Mouse (Mus musculus) forebrain, embryonic 16.5 days (tissue): ENCODE measurements around the gene Copz1. TPM values are rescaled to one million over a fixed set of nuclear protein-coding genes. Genes with fewer than 3 reads are reported as not detected.

Experiments used
- ATAC-seq: fragments of 200-750 bp; cut with Nextera tagmentation; 2 replicates; pipeline ENCODE4 v1.8.0; 2017; ENCODE audit warnings: mild to moderate bottlenecking, moderate library complexity
- H3K27ac ChIP-seq: fragments of 300-500 bp; sonication (generic); 2 replicates; pipeline ENCODE4 v1.5.1; 2014; ENCODE audit warnings: low read length, control low read depth
- H3K27me3 ChIP-seq: fragments of 300-500 bp; sonication (generic); replicated peaks from 2 replicates; pipeline ENCODE4 v1.6.1; 2014; ENCODE audit warnings: low read length; ENCODE audit not compliant: control insufficient read depth, insufficient read depth
- H3K36me3 ChIP-seq: fragments of 300-500 bp; sonication (generic); 2 replicates; pipeline ENCODE4 v1.6.1; 2014; ENCODE audit not compliant: control insufficient read depth, insufficient read depth
- H3K4me1 ChIP-seq: fragments of 300-500 bp; sonication (generic); replicated peaks from 2 replicates; pipeline ENCODE4 v1.6.1; 2014; ENCODE audit warnings: low read length; ENCODE audit not compliant: control insufficient read depth, insufficient read depth
- H3K4me2 ChIP-seq: fragments of 300-500 bp; sonication (generic); 2 replicates; pipeline ENCODE4 v1.6.1; 2014; ENCODE audit warnings: mild to moderate bottlenecking, low read length, control low read depth
- H3K4me3 ChIP-seq: fragments of 300-500 bp; sonication (generic); replicated peaks from 2 replicates; pipeline ENCODE4 v1.5.1; 2014; ENCODE audit warnings: mild to moderate bottlenecking, low read length, control low read depth
- H3K9ac ChIP-seq: fragments of 300-500 bp; sonication (generic); replicated peaks from 2 replicates; pipeline ENCODE4 v1.6.1; 2014; ENCODE audit warnings: low read depth, low read length, control low read depth
- H3K9me3 ChIP-seq: fragments of 300-500 bp; sonication (generic); 2 replicates; pipeline ENCODE4 v1.6.1; 2016; ENCODE audit warnings: low read length; ENCODE audit not compliant: control insufficient read depth
- WGBS: fragments of 180-500 bp; shearing (Covaris S2); extraction: QIAGEN DNeasy Blood & Tissue Kit; methylation state at CpG from one replicate; pipeline ENCODE4 v1.1.7; 2014; 5-methylcytosine and 5-hydroxymethylcytosine counted together
- polyA plus RNA-seq: library from polyadenylated mRNA; unstranded; fragments of >200 nt; fragmentation: Nextera tagmentation; extraction: Ambion mirVana; gene quantifications from 2 replicates; pipeline ENCODE4 v1.2.1, GENCODE M21; 2015

The Copz1 gene
- polyA plus RNA-seq, 1 experiment from 2014 or later: 221 TPM

- H3K27ac ChIP-seq: no peak overlapping the region
Observed at GRCm38 (mm10) chr15:103339166-103339960, 66.8 kb downstream of the Copz1 start.

GRCm38 (mm10) chr15:103339961-103340337 is 67.4 kb downstream of the Copz1 start, which contains the start of gene Zfp385a:
Zfp385a (minus strand) TSS chr15:103340093.
- under 1% methylated on average over 25 of the region's 26 CpGs for WGBS
- Histone ChIP-seq H3K27ac (no peak within 1 kb of the TSS), H3K4me3 (peak within 1 kb of the TSS; percentile 52), H3K4me2 (peak within 1 kb of the TSS; percentile 67), H3K27me3 (peaks cover 14% of the 10 kb centered on the region), H3K36me3 (no peaks in the 10 kb centered on the region), H3K9me3 (no peaks in the 10 kb centered on the region), H3K9ac (peak within 1 kb of the TSS; percentile 50), H3K4me1 (peaks cover 10% of the 10 kb centered on the region)
- peak; percentile 68 for ATAC-seq

More at GRCm38 (mm10) chr15:103339166-103339960, 66.8 kb downstream of the Copz1 start:
- 12% methylated on average over 30 of the region's 31 CpGs for WGBS
- H3K4me1 ChIP-seq: peaks cover 10% of the 10 kb centered on the region
- ATAC-seq: peak; percentile 39
- H3K4me3 ChIP-seq: peak overlapping the region; percentile 52
- H3K9me3 ChIP-seq: no peaks in the 10 kb centered on the region
- peaks cover 14% of the 10 kb centered on the region for H3K27me3 ChIP-seq
- peak overlapping the region; percentile 67 for H3K4me2 ChIP-seq
- peak overlapping the region; percentile 50 for H3K9ac ChIP-seq
- no peaks in the 10 kb centered on the region for H3K36me3 ChIP-seq

- no peak for ATAC-seq
- Histone ChIP-seq H3K9me3 (no peaks in the 10 kb centered on the region), H3K4me1 (peaks cover 10% of the 10 kb centered on the region), H3K27ac (no peak overlapping the region), H3K4me2 (no peak overlapping the region), H3K27me3 (peaks cover 14% of the 10 kb centered on the region), H3K9ac (no peak overlapping the region), H3K4me3 (no peak overlapping the region), H3K36me3 (no peaks in the 10 kb centered on the region)
- WGBS: 21% methylated on average over 4 of the region's 4 CpGs
Observed at GRCm38 (mm10) chr15:103340786-103341185, 68.3 kb downstream of the Copz1 start.

- Histone ChIP-seq H3K4me1 (peaks cover 10% of the 10 kb centered on the region), H3K4me3 (no peak overlapping the region), H3K27ac (no peak overlapping the region), H3K27me3 (peaks cover 14% of the 10 kb centered on the region), H3K4me2 (no peak overlapping the region), H3K9me3 (no peaks in the 10 kb centered on the region), H3K36me3 (no peaks in the 10 kb centered on the region), H3K9ac (no peak overlapping the region; the same call in 1 of the 2 replicates)
- no peak for ATAC-seq
- WGBS: 40% methylated on average over 8 of the region's 8 CpGs
Observed at GRCm38 (mm10) chr15:103341547-103341946, 69.0 kb downstream of the Copz1 start.

- Histone ChIP-seq H3K27me3 (peaks cover 14% of the 10 kb centered on the region), H3K4me1 (peaks cover 10% of the 10 kb centered on the region), H3K4me2 (no peak overlapping the region), H3K36me3 (no peaks in the 10 kb centered on the region), H3K9me3 (no peaks in the 10 kb centered on the region), H3K9ac (no peak overlapping the region), H3K27ac (no peak overlapping the region), H3K4me3 (no peak overlapping the region)
- WGBS: 11% methylated on average over 4 of the region's 4 CpGs
- no peak for ATAC-seq
Observed at GRCm38 (mm10) chr15:103342415-103342814, 69.9 kb downstream of the Copz1 start.

- WGBS: 84% methylated on average over 2 of the region's 3 CpGs
- H3K9ac ChIP-seq: no peak overlapping the region
Observed at GRCm38 (mm10) chr15:103343008-103343407, 70.5 kb downstream of the Copz1 start.

GRCm38 (mm10) chr15:103343556-103343955 is 71.0 kb downstream of the Copz1 start:
- H3K9me3 ChIP-seq: no peaks in the 10 kb centered on the region
- no peak for ATAC-seq
- H3K9ac ChIP-seq: no peak overlapping the region
- H3K4me1 ChIP-seq: peaks cover 10% of the 10 kb centered on the region
- H3K4me3 ChIP-seq: no peak overlapping the region
- H3K27me3 ChIP-seq: peaks cover 14% of the 10 kb centered on the region
- no peak overlapping the region for H3K27ac ChIP-seq
- no peak overlapping the region for H3K4me2 ChIP-seq
- no peaks in the 10 kb centered on the region for H3K36me3 ChIP-seq

More at GRCm38 (mm10) chr15:103343008-103343407, 70.5 kb downstream of the Copz1 start:
- H3K27me3 ChIP-seq: peaks cover 14% of the 10 kb centered on the region
- peaks cover 10% of the 10 kb centered on the region for H3K4me1 ChIP-seq
- no peak for ATAC-seq
- no peak overlapping the region for H3K4me2 ChIP-seq
- H3K36me3 ChIP-seq: no peaks in the 10 kb centered on the region
- H3K27ac ChIP-seq: no peak overlapping the region
- no peak overlapping the region for H3K4me3 ChIP-seq
- no peaks in the 10 kb centered on the region for H3K9me3 ChIP-seq

GRCm38 (mm10) chr15:103345789-103346188 is 73.3 kb downstream of the Copz1 start:
- Histone ChIP-seq H3K4me3 (no peak overlapping the region), H3K4me2 (no peak overlapping the region), H3K9me3 (no peaks in the 10 kb centered on the region), H3K36me3 (no peaks in the 10 kb centered on the region), H3K27me3 (0 out of 2 replicates have a peak, but pooled peaks cover 7% of the 10 kb centered on the region), H3K27ac (no peak overlapping the region), H3K9ac (no peak overlapping the region), H3K4me1 (no peaks in the 10 kb centered on the region)
- no peak for ATAC-seq
- WGBS: 91% methylated on average over 6 of the region's 6 CpGs

GRCm38 (mm10) chr15:103347275-103347684 is 74.8 kb downstream of the Copz1 start:
- Histone ChIP-seq H3K4me3 (no peak overlapping the region), H3K4me2 (no peak overlapping the region), H3K9me3 (no peaks in the 10 kb centered on the region), H3K27ac (no peak overlapping the region), H3K36me3 (no peaks in the 10 kb centered on the region), H3K27me3 (no peaks in the 10 kb centered on the region), H3K9ac (no peak overlapping the region), H3K4me1 (no peaks in the 10 kb centered on the region)
- no peak for ATAC-seq
- WGBS: 0% methylated on average over 2 of the region's 2 CpGs
